Mouse (Mus musculus) frontal cortex, postnatal 36 days (tissue): ENCODE results near the gene Pih1h3b.

Experiments
- DNase-seq, 2 experiments: peaks; one replicate each; pipeline ENCODE4 v3.0.0; 2022; ENCODE audit warnings: low spot score in 2 of 2

Gene Pih1h3b

GRCm38 (mm10) chrX:140062135-140062975 lies at the start of gene Pih1h3b, which contains the start of gene Nup62cl:
TSS of gene Pih1h3b (plus strand) at chrX:140062879.
TSS of gene Nup62cl (minus strand) at chrX:140062712.
- peak; percentile 0 to 3 for DNase-seq

- DNase-seq, result no peak
Measured at GRCm38 (mm10) chrX:140060886-140061874, 1.5 kb upstream of the Pih1h3b start.

DNA sequence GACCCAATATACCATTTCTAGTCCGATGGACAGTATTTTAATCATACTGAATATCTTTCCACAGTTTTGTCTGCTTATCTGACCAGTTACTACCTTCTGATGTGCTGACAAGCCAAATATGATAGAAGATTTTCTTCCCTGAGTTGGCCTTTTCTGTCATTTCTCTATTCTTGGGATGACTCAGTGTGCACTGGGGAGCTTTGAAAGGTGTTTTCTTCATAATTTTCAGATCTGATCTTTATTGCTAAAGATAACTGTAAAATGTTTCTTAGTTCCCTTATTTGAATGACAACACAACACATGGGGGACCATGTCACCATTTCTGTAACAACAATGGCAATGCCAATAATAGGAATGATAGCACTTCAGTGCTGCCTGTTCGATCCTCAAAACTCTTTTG lies 19.9 kb downstream of the Pih1h3b start:
- no peak for DNase-seq

- DNase-seq, result no peak
Measured at GRCm38 (mm10) chrX:140094066-140094465, 31.4 kb downstream of the Pih1h3b start.
